Mouse (Mus musculus) layer of hippocampus, adult 18-20 months (tissue): ENCODE measurements around the gene Pcbp2. TPM values are rescaled to one million over a fixed set of nuclear protein-coding genes. Genes with fewer than 3 reads are reported as not detected.
A peak's percentile ranks its signal among the peaks of the same experiment; 100 is the strongest.

Source experiments
- DNase-seq, 2 experiments: peaks; one replicate each; pipeline ENCODE4 v3.0.0; 2022; ENCODE audit warnings: low spot score in 2 of 2
- long read RNA-seq: library from polyadenylated mRNA; stranded (forward); transcript quantifications from one replicate; pipeline ENCODE4 v2.0.0, GENCODE M21; 2021
- total RNA-seq, 2 experiments: library from RNA; stranded (reverse); gene quantifications; 2 replicates each; pipeline ENCODE4 v1.2.3; 2021

Gene Pcbp2
- 100 to 1,000 TPM; 495 to 508 TPM for total RNA-seq
- long read RNA-seq, partial matches to known transcripts = 35 of 55 reads
- long read RNA-seq, other reads (novel, unspliced or antisense) = 18 of 55 reads

DNA sequence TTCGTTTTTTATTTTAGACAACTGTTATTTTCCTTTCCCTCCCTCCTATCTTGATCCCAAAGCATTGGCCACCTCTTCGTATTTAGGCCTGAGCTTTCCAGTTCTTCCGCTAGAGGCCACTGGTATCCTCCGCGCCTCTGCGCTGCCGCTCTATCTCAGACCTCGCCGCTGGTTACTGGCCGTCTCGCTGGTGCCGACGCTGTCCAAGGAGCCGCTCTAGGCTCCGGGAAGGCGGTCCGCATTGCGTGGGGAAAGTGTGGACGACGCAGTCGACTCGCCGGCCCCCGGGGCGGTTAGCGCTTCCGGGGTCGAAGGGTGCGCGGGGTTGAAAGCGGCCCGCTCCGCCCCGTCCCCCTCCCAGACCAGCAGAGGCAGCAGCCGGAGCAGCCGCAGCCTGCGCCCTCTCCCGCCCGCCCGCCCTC lies at the start of gene Pcbp2:
TSS of gene Pcbp2 (plus strand) at position 357 of the 422 bp plus-strand sequence.
- peak; percentile 97 to 98 for DNase-seq

DNA sequence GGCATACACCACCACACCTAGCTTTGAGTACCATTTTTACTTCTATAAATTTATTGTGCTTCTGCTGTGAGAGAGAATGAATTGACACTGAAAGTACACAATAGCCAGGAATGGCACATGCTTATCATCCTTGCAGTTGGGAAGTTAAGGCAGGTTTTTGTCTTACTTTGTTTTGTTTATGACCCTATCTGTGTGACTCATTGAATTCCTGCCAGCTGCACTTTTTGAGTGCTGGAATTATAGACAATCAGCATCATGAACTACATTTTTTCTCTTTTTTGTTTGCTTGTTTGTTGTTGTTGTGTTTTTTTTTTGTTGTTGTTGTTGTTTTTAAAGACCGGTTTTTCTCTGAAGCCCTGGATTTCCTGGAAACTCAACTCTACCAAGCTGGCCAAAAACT lies 49.4 kb upstream of the Pcbp2 start:
- DNase-seq = no peak

DNA sequence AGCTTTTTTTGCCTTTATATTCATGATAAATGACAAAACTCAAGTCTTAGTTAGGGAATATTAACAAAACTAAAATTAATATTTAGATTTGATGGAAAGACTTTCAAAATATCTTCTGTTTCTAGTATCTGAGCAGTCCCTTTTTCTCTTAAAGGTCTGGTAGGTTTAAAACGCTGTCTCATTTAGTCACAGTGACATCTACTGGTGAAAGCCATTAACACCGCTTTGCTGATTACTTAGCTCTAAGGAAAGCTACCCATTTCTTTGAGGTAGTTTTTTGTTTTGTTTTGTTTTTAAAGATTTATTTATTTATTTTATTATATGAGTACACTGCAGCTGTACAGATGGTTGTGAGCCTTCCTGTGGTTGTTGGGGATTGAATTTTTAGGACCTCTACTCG lies 48.9 kb upstream of the Pcbp2 start:
- DNase-seq = peak in 1 of 2 experiments; percentile 71

DNA sequence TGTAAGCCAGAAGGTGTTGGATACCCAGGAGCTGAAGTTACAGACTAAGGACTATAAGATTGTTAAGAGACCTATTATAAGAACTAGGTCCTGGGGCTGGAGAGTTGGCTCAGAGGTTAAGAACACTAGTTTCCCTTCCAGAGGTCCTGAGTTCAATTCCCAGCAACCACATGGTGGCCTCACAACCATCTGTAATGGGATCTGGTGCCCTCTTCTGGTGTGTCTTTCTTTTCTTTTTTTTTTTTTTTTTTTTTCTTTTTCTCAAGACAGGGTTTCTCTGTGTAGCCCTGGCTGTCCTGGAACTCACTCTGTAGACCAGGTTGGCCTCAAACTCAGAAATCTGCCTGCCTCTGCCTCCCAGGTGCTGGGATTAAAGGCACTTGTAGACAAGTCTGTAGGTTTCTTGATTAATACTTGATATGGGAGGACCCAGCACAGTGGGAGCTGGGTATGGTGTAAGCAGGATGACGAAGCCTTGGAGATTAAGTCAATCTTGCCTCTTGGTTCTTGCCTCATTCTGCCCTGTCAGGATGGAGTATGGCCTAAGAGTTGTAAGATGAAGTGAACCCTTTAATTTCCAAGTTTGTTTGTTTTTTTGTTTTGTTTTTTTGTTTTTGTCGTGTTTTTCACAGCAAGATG lies 46.6 kb upstream of the Pcbp2 start:
- DNase-seq = no peak

DNA sequence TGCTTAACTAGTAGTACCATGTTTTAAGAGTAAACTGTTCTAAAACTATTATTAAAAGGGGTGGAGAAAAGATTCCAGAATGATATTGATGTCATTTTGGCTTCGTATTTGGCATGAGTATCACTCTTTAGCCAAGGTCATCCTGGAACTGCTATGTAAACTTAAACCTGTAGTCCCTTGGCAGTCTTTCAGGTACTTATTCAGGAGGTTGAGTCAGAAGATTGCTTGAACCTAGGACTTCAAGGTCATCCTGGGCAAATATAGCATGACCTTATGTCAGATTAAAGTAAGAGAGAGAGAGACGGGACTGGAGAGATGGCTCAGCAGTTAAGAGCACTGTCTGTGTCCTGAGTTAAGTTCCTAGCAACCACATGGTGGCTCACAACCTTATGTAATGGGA lies 45.7 kb upstream of the Pcbp2 start:
- no peak for DNase-seq

DNA sequence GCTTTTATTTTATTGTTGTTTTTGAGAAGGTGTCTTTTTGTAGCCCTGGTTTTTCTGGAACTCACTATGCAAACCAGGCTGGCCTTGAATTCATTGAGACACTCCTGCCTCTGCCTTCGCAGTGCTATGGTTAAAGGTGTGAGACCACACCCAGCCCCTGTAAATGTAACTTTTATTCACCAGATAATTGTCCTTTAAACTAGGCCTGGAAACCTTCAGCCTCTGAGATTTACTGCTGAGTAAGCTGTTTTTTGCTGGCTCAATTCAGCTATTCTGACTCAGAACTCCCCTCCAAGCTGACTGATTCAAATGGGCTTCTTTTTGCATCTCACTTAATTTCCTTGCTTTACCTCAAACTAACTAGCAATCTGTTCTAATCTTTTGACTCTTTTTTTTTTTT lies 43.4 kb upstream of the Pcbp2 start:
- DNase-seq = no peak

- DNase-seq = no peak
Observed at GRCm38 (mm10) chr15:102432046-102432445, 38.3 kb upstream of the Pcbp2 start.

DNA sequence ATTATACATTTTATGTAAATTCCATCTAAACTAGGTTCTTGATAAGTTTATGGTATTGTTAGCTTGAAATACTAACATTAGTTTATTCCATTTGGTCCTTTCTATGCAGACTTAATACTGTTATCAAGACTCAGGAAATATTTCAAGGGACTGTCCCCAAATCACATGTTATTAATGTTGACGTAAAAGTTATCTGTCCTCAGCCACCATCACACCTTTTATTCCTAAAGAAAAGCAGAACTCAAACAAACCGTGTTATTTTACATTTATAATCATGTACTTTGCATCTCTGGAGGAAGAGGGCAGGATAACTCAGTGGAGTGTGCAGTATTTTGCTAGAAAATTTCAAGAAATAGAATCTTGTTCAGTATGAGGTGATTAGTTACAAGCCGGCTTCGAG lies 37.2 kb upstream of the Pcbp2 start:
- DNase-seq = no peak

GRCm38 (mm10) chr15:102442490-102442889 lies 27.8 kb upstream of the Pcbp2 start:
- peak; percentile 61 to 93 for DNase-seq

GRCm38 (mm10) chr15:102445146-102445545 lies 25.2 kb upstream of the Pcbp2 start, which contains the start of gene Amhr2:
Amhr2 (plus strand) TSS chr15:102445367.
- no peak for DNase-seq

DNA sequence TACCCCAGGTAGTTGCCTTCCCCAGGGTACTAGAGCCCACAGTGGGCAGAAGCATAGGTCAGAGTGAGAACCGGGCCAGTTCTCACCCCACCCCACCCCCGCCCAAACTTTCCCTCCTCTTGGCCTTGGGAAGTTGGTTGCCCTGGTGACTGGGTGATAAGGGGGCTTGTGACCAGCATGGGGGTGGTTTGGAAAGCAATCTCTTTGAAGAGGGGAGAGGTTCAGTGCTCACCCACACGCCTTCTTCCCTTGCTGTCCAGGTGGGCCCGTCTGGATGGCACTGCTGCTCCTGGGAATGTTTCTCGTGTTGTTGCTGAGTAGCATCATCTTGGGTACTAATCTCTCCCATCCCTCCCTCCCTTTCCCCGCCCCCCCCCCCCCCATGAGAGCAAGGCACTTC lies 23.9 kb upstream of the Pcbp2 start:
- no peak for DNase-seq

GRCm38 (mm10) chr15:102449366-102449765 lies 21.0 kb upstream of the Pcbp2 start:
- no peak for DNase-seq

DNA sequence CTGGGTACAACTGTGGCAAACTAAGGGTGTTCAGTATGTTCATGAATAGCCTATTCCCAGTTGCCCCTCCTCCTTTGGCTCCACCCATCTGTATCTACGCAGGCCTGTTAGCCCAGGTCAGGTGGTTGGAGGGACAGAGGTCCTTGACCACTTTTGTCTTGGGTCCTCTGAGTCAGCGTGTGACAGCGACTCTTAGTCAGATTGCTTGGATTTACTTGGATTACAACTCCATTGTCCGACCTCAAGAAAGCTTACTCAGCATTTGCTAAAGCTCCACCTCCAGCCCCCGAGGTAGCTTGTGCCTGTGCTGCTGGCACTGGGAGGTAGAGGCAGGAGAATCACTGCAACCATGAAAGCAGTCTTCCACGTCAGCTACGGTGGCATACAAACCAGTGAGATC lies 19.4 kb upstream of the Pcbp2 start:
- no peak for DNase-seq

DNA sequence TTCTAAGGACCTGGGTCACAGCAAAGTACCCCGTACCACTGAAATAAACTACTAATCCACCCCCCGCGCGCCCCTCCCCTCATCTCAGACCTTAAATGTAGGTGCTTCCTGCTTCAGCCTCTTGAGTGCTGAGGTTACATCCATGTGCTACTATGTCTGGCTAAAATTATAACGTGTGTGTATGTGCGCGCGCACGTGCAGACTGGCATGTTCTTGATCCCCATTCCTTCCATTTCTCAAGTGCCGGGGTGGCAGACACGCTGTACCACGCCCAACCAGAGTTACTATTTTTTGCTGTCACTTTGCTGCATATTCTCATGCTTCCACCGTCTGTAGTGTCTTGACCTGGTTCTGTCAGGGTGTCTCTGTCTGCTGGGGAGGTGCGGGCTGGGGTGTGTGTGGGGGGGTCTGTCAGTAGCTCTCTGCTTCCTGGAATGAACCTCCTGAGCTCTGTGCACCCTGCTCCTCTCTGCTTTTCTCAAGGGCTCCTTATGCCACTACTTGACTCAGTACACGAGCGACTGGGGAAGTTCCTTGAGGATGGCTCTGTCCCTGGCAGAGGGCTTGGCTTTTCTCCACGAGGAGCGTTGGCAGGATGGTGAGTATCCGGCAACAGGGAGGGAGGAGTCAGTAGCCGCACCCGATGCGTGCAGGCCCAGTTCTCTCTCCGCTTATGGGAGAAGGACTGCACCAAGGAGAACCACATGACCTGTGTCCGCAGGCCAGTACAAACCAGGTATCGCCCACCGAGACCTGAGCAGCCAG lies 18.5 kb upstream of the Pcbp2 start:
- DNase-seq = no peak

GRCm38 (mm10) chr15:102455993-102456392 lies 14.3 kb upstream of the Pcbp2 start:
- DNase-seq = no peak

- no peak for DNase-seq
Observed at GRCm38 (mm10) chr15:102458050-102458736, 12.1 kb upstream of the Pcbp2 start.

DNA sequence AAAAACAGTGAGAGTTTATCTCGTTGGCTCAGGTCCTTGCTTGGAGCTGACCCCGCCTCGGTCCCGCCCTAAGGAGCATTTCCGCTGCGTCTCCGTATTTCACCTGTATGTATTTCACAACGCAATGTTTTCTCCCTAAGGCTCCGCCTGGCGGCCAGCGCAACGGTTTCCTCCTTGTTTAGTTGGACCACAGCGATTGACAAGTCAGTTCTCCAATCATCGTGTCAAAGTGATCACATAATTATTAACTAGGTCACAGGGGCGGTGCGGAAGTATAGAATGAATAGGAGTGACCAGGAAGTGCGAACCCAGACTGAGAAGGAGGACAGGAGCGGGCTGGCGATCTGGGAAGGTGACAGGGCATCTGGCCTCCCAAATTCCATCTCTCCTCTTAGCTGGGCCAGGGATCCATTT lies 11.4 kb upstream of the Pcbp2 start, which contains the start of gene Prr13:
TSS of gene Prr13 (plus strand) at position 125 of the 414 bp plus-strand sequence.
- DNase-seq = peak; percentile 84 to 96

DNA sequence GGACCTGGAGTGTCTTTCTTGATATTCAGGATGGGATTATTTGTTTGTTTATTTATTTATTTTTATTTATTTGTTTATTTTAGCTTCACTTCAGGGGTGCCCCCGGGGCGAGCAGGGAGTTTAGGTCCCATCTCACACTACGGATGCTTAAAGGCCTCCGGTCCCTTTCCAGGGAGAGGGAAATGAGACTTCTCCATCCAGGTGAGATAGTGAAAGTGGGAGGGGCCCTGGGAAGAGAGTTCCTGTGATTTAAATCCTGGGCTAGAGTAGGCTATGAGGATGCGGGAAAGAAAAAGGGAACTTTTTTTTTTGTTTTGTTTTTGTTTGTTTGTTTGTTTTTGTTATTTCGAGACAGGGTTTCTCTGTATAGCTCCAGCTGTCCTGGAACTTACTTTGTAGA lies 11.0 kb upstream of the Pcbp2 start:
- no peak for DNase-seq

DNA sequence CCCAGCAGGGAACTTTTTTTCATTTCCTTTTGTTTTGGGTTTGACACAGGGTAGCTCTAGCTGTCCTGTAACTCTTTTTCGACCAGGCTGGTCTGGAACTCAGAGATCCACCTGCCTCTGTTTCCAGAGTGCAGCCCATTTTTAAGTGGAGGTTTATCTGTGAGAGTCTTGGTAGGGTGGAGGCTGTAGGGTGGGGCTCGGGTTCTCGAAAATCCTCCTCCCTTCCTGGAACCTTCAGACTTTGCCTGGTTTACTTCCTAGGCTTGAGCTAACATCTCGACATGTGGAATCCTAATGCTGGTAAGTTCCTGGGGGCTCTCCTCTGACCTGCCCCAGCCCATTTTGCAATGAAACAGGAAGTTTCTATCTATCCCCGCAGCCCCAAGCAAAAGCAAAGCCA lies 10.5 kb upstream of the Pcbp2 start:
- DNase-seq = no peak

- no peak for DNase-seq
Observed at GRCm38 (mm10) chr15:102460409-102460808, 9.9 kb upstream of the Pcbp2 start.

DNA sequence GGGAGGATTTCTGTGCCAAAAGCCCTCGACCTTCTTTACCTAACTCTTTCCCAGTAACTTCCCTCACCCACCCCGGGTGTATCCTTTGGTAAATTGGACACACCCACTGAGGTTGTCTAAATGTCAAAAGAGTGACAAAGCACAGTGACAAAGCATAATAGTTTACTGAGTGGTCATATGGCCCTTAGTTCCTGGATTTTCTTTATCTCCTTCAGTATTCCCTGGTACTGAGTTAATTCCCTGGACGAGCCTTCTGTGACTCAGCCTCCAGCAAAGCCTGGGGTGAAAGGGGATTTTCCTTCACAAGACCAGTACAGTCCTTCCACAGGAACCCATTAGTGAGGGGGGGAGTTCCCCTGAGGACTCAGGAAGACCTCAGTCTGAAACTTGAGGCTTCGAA lies 9.4 kb upstream of the Pcbp2 start:
- no peak for DNase-seq
